In genomic region chr15:79400134-79400974, GRCm38 (mm10) we compare ENCODE assay signal across 7 mouse cellular contexts. TPM values are rescaled to one million over a fixed set of nuclear protein-coding genes. Genes with fewer than 3 reads are reported as not detected.
DNase-seq lines count a peak whose midpoint lies in the region; ATAC-seq and TF ChIP-seq lines count a peak whose summit lies in the region.

No protein-coding gene starts in this region.

- H3K4me3 ChIP-seq in layer of hippocampus, adult 2 months, result no peak overlapping the region; the same call in 1 of the 2 replicates
- H3K4me3 ChIP-seq in embryonic facial prominence, embryonic 11.5 days (ENCODE audit: low read depth, low read length), result no peak overlapping the region
- H3K4me3 ChIP-seq in hindbrain, postnatal 0 days (ENCODE audit: low read length), result peak overlapping the region; percentile 7; the same call in 1 of the 2 replicates
- 0 out of 2 replicates have a peak overlapping the region, but pooled peaks have one; percentile 99 for H3K4me3 ChIP-seq in neural tube, embryonic 15.5 days (replicated peaks)

- no peak for DNase-seq in layer of hippocampus, adult 2 months (ENCODE audit: low spot score in 2 of 2)
- no peak for DNase-seq in layer of hippocampus, postnatal 10 days (ENCODE audit: low spot score in 2 of 2)
- no peak for DNase-seq in embryonic facial prominence, embryonic 11.5 days (ENCODE audit: low spot score)
- no peak for DNase-seq in hindbrain, postnatal 0 days (ENCODE audit: low spot score)
- no peak for DNase-seq in adrenal gland, postnatal 25 days
- DNase-seq in urinary bladder, postnatal 36 days (ENCODE audit: low spot score in 2 of 2), result no peak

- 29% methylated on average over 6 of the region's 6 CpGs for whole genome bisulfite sequencing in embryonic facial prominence, embryonic 11.5 days
- 70% methylated on average over 6 of the region's 6 CpGs for WGBS in hindbrain, postnatal 0 days
- 78% methylated on average over 6 of the region's 6 CpGs for WGBS in neural tube, embryonic 15.5 days

- H3K9ac ChIP-seq in embryonic facial prominence, embryonic 11.5 days (replicated peaks; ENCODE audit: low read length), result peak overlapping the region; percentile 5; the same call in 1 of the 2 replicates
- peak overlapping the region; percentile 28; the same call in 1 of the 2 replicates for H3K9ac ChIP-seq in hindbrain, postnatal 0 days (replicated peaks; ENCODE audit: low read length)
- no peak overlapping the region for H3K9ac ChIP-seq in neural tube, embryonic 15.5 days (replicated peaks)

- no peaks in the 10 kb centered on the region for H3K9me3 ChIP-seq in embryonic facial prominence, embryonic 11.5 days (replicated peaks; ENCODE audit: control insufficient read depth, low read length)
- no peaks in the 10 kb centered on the region for H3K9me3 ChIP-seq in hindbrain, postnatal 0 days (ENCODE audit: low read length)
- no peaks in the 10 kb centered on the region for H3K9me3 ChIP-seq in neural tube, embryonic 15.5 days (replicated peaks)

- H3K4me1 ChIP-seq in embryonic facial prominence, embryonic 11.5 days (ENCODE audit: control insufficient read depth, insufficient read depth, low read length), result peaks cover 6% of the 10 kb centered on the region
- H3K4me1 ChIP-seq in hindbrain, postnatal 0 days (ENCODE audit: insufficient read depth, low read length), result peaks cover 25% of the 10 kb centered on the region
- H3K4me1 ChIP-seq in neural tube, embryonic 15.5 days, result peaks cover 55% of the 10 kb centered on the region

- H3K27me3 ChIP-seq in embryonic facial prominence, embryonic 11.5 days (ENCODE audit: control insufficient read depth, insufficient read depth, low read length), result no peaks in the 10 kb centered on the region
- no peaks in the 10 kb centered on the region for H3K27me3 ChIP-seq in hindbrain, postnatal 0 days (ENCODE audit: insufficient read depth, low read length)
- H3K27me3 ChIP-seq in neural tube, embryonic 15.5 days (replicated peaks), result 0 out of 2 replicates have a peak, but pooled peaks cover 3% of the 10 kb centered on the region

- H3K36me3 ChIP-seq in embryonic facial prominence, embryonic 11.5 days (replicated peaks; ENCODE audit: control insufficient read depth, insufficient read depth, low read depth, low read length), result no peaks in the 10 kb centered on the region
- no peaks in the 10 kb centered on the region for H3K36me3 ChIP-seq in hindbrain, postnatal 0 days (ENCODE audit: insufficient read depth, low read length)
- peaks cover 2% of the 10 kb centered on the region; the same call in 1 of the 2 replicates for H3K36me3 ChIP-seq in neural tube, embryonic 15.5 days

- ATAC-seq in embryonic facial prominence, embryonic 11.5 days (replicated peaks; ENCODE audit: insufficient number of reproducible peaks, low FRiP score, low TSS enrichment, low read depth), result no peak
- no peak for ATAC-seq in hindbrain, postnatal 0 days
- no peak for ATAC-seq in neural tube, embryonic 15.5 days (ENCODE audit: low FRiP score)

- peak overlapping the region; percentile 78 for H3K27ac ChIP-seq in layer of hippocampus, adult 2 months
- no peak overlapping the region for H3K27ac ChIP-seq in embryonic facial prominence, embryonic 11.5 days (replicated peaks; ENCODE audit: low read depth, low read length)
- 0 out of 2 replicates have a peak overlapping the region, but pooled peaks have one; percentile 11 for H3K27ac ChIP-seq in hindbrain, postnatal 0 days
- H3K27ac ChIP-seq in neural tube, embryonic 15.5 days (replicated peaks), result 0 out of 2 replicates have a peak overlapping the region, but pooled peaks have one; percentile 28

- no peak overlapping the region for H3K4me2 ChIP-seq in embryonic facial prominence, embryonic 11.5 days (ENCODE audit: low read depth, low read length)
- H3K4me2 ChIP-seq in hindbrain, postnatal 0 days (ENCODE audit: low read depth, low read length), result peak overlapping the region; percentile 60
- peak overlapping the region; percentile 90 for H3K4me2 ChIP-seq in neural tube, embryonic 15.5 days

- no peak for TF ChIP-seq CTCF in layer of hippocampus, adult 2 months (conservative IDR thresholded peaks at IDR 0.05)
- TF ChIP-seq CTCF in hindbrain, postnatal 0 days (IDR thresholded peaks at IDR 0.05; ENCODE audit: low read depth), result no peak

RNA-seq across cellular contexts. Expression of gene Tmem184b, which starts 3.0 kb away (rescaled TPM):
- total RNA-seq in layer of hippocampus, adult 2 months (2021), result 10 to 100 TPM; 53.6 to 56.0 TPM
- 10 to 100 TPM; 46.1 to 48.1 TPM for total RNA-seq in layer of hippocampus, postnatal 10 days (2021)
- polyA plus RNA-seq in embryonic facial prominence, embryonic 11.5 days (2014; fragmentation: Nextera tagmentation; extraction: Ambion mirVana), result 36.2 and 45.5 TPM in 2 replicates
- 72.4 and 113 TPM in 2 replicates for total RNA-seq in hindbrain, postnatal 0 days (2014; rRNA removed)
- 26.6 and 31.6 TPM in 2 replicates for polyA plus RNA-seq in hindbrain, postnatal 0 days (2015; fragmentation: Nextera tagmentation; extraction: Ambion mirVana)
- polyA plus RNA-seq in neural tube, embryonic 15.5 days (2015; fragmentation: Nextera tagmentation; extraction: Ambion mirVana), result 43.1 and 46.3 TPM in 2 replicates
- total RNA-seq in adrenal gland, postnatal 25 days (2021), result 47.1 and 54.5 TPM in 2 replicates

RNA-seq across cellular contexts. Expression of gene Maff, which starts 53.9 kb away (rescaled TPM):
- 1 to 10 TPM in 1 of 2 experiments, under 1 TPM in 1; 0.87 to 1.8 TPM for total RNA-seq in layer of hippocampus, adult 2 months (2021)
- total RNA-seq in layer of hippocampus, postnatal 10 days (2021), result 1 to 10 TPM; 1.7 to 2.0 TPM
- 2.2 and 2.5 TPM in 2 replicates for polyA plus RNA-seq in embryonic facial prominence, embryonic 11.5 days (2014; fragmentation: Nextera tagmentation; extraction: Ambion mirVana)
- 4.0 and 5.4 TPM in 2 replicates for total RNA-seq in hindbrain, postnatal 0 days (2014; rRNA removed)
- 1.7 and 2.0 TPM in 2 replicates for polyA plus RNA-seq in hindbrain, postnatal 0 days (2015; fragmentation: Nextera tagmentation; extraction: Ambion mirVana)
- 0.81 and 1.7 TPM in 2 replicates for polyA plus RNA-seq in neural tube, embryonic 15.5 days (2015; fragmentation: Nextera tagmentation; extraction: Ambion mirVana)
- 2.2 and 3.1 TPM in 2 replicates for total RNA-seq in adrenal gland, postnatal 25 days (2021)

RNA-seq across cellular contexts. Expression of gene Csnk1e, which starts 55.0 kb away (rescaled TPM):
- 100 to 1,000 TPM; 104 to 108 TPM for total RNA-seq in layer of hippocampus, adult 2 months (2021)
- 100 to 1,000 TPM; 172 to 178 TPM for total RNA-seq in layer of hippocampus, postnatal 10 days (2021)
- 108 and 109 TPM in 2 replicates for polyA plus RNA-seq in embryonic facial prominence, embryonic 11.5 days (2014; fragmentation: Nextera tagmentation; extraction: Ambion mirVana)
- 323 and 374 TPM in 2 replicates for total RNA-seq in hindbrain, postnatal 0 days (2014; rRNA removed)
- polyA plus RNA-seq in hindbrain, postnatal 0 days (2015; fragmentation: Nextera tagmentation; extraction: Ambion mirVana), result 158 and 178 TPM in 2 replicates
- polyA plus RNA-seq in neural tube, embryonic 15.5 days (2015; fragmentation: Nextera tagmentation; extraction: Ambion mirVana), result 178 and 216 TPM in 2 replicates
- 92.0 and 115 TPM in 2 replicates for total RNA-seq in adrenal gland, postnatal 25 days (2021)

Comparison
In these comparisons a context has a peak if more than half of its experiments do, and no peak if none do; other contexts are left out.
1. H3K4me3 ChIP-seq: peak in hindbrain, postnatal 0 days (single experiment) and neural tube, embryonic 15.5 days (single experiment); none in layer of hippocampus, adult 2 months (single experiment) and embryonic facial prominence, embryonic 11.5 days (single experiment).